Mouse (Mus musculus): ENCODE data around the gene Serpinb6a. TPM values are rescaled to one million over a fixed set of nuclear protein-coding genes. Genes with fewer than 3 reads are reported as not detected.

The Serpinb6a gene
- total RNA-seq, 4 experiments from 2014 or later = 44.1 to 52.0 (median 45.9) TPM

DNA sequence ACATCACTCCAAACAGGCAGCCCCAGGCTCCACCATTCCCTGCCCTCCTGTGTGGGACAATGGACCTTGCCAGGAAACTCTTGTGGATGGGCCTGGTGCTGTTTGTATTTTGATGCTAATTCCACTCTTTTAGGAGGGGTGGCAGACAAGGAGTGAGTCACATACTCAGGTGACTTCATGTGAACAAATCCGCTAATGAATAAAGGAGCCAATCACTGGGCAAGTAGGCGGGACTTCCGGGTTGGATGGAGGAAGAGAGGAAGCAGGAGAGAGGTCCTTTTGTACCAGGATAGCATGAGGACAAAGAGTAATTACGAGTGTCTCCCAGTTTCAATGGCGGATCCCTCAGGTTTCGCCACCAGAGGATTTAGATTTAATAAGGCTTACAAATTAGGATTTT, 81.6 kb downstream of the Serpinb6a start:
- DNase-seq (ENCODE audit: low spot score in 2 of 2) = no peak

DNA sequence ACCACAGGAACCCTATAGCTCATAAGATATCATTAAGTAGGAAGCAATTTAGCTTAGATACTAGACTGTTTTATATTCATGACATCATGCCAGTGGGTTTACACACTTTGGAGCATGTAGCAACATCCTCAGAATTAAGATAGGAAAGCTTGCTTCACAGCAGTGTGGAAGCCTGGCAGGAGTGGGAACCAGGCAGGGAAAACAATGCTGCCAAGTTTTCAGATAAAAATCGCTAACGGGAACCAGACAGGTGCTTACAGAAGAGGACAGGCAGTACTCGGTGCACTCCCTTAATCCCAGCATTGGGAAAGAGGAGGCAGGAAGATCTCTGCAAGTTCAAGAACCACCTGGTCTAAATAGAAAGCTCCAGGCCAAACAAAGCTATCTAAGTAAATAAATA, 95.8 kb downstream of the Serpinb6a start:
- no peak for DNase-seq (ENCODE audit: low spot score in 2 of 2)

DNA sequence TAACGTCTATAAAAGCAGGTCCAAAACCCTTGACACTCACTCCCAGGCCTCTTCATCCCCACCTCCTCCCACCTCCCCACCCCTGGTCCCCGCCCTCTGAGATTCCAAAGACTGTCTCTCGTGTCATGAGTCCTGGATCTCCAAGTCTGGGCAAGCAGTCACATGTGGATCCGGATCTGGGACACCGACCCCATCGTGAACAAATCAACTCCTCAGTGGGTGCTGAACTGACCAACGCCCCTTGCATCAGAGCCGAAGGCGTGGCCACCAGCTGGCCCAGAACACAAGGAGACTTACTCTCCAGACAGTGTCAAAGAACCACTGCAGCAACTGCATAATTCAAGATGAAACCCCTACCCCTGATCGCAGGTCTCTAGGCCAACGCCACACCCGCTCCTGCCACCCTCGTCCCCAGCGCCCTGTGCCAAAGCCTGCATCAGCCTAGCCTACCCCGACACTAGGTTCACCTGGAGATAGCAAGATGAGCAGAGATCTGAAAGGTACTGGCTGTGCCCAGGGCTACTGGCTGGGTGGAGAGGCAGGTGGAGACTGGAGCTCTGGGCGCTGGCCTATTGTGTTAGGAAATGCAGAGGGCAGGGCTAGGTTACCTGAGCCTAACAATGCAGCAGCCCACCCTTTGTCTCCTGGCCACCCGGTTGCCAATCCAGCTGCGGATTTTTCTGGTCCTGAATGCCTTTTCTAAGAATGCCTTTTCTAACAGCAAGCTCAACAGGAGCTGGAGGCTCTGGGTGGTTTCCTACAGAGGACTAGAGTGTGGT, 97.2 kb downstream of the Serpinb6a start, which contains the start of gene Serpinb6c:
TSS of gene Serpinb6c (minus strand) at position 533 of the 779 bp plus-strand sequence.
- no peak for DNase-seq (ENCODE audit: low spot score in 2 of 2)

DNA sequence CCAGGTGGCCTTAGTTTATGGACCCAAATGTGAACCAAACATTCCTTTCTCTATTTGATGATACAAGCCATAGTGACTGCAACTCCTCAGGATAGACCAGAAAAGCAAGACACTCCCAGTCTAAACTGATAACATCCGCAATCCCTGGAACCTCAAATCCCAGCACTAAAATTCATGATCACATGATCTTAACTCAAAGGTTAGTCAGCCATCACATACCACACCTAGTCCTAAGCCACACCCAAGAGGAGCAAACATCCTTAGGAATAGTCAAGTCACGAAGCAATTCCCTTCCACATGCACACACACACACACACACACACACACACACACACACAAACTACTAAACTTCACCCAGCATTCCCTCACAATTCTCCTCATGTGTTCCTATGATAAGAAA, 99.3 kb downstream of the Serpinb6a start:
- no peak for DNase-seq (ENCODE audit: low spot score in 2 of 2)

DNA sequence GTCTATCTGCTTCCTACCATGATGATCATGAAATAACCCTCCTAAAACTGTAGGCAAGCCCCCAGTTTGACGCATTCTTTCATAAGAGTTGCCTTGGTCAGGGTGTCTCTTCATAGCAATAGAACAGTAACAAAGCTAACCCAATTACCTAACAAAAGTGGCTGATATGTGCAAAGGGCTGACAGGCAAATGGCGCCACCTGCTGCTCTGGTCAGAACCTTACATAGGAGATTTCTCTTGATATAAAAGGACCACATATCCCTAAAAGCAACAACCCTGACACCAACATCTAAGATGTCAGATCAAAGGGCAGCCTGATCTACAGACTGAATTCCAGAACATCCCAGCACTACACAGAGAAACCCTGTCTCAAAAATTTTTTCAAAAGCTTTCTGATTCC, 108.4 kb downstream of the Serpinb6a start:
- DNase-seq (ENCODE audit: low spot score in 2 of 2) = peak in 1 of 2 experiments; percentile 23

Other genes starting within 250 kb of the Serpinb6a start
- gene Serpinb6e, start 159.4 kb downstream of the Serpinb6a start, total RNA-seq (2022) = not detected
- gene Serpinb6c, start 97.1 kb downstream of the Serpinb6a start, total RNA-seq (2022) = under 1 TPM in 3 of 4 experiments, not detected in 1; 0.36 to 0.71 (median 0.57) TPM
- 1 to 10 TPM; 5.8 to 9.3 (median 7.3) TPM for gene Nqo2, start 38.1 kb downstream of the Serpinb6a start, total RNA-seq (2022)
- gene Ripk1, start 431 bp downstream of the Serpinb6a start, total RNA-seq (2022) = 1 to 10 TPM; 6.8 to 8.9 (median 7.8) TPM
- gene Bphl, start 34.8 kb upstream of the Serpinb6a start, total RNA-seq (2022) = 10 to 100 TPM; 43.5 to 64.1 (median 62.3) TPM
- 100 to 1,000 TPM; 852 to 915 (median 907) TPM for gene Tubb2a, start 75.2 kb upstream of the Serpinb6a start, total RNA-seq (2022)
- gene Tubb2b, start 127.7 kb upstream of the Serpinb6a start, total RNA-seq (2022) = 100 to 1,000 TPM; 198 to 220 (median 215) TPM
- gene Psmg4, start 160.2 kb upstream of the Serpinb6a start, total RNA-seq (2022) = 10 to 100 TPM; 14.6 to 35.2 (median 23.7) TPM